In genomic region chr5:21574386-21575209, GRCm38 (mm10) we compare ENCODE assay signal across 17 mouse cellular contexts. TPM values are rescaled to one million over a fixed set of nuclear protein-coding genes. Genes with fewer than 3 reads are reported as not detected.
A peak's percentile ranks its signal among the peaks of the same experiment; 100 is the strongest.
DNase-seq lines count a peak whose midpoint lies in the region; ATAC-seq and TF ChIP-seq lines count a peak whose summit lies in the region.
"Had no signal": no experiment of that assay in that cellular context is flagged by ENCODE, and none has a peak within 500 bp of the region (broad histone marks: within the 10 kb centered on the region; RNA-seq: fewer than 3 reads in every experiment).

No protein-coding gene starts in this region.

- H3K4me1 ChIP-seq in liver, embryonic 11.5 days (replicated peaks; ENCODE audit: control insufficient read depth, insufficient read depth, low read length) = 0 out of 2 replicates have a peak, but pooled peaks cover 5% of the 10 kb centered on the region
- H3K4me1 ChIP-seq in limb, embryonic 10.5 days = peaks cover 16% of the 10 kb centered on the region
- H3K4me1 ChIP-seq in liver, postnatal 0 days (ENCODE audit: insufficient read depth) = no peaks in the 10 kb centered on the region
- H3K4me1 ChIP-seq: forebrain, embryonic 15.5 days; intestine, embryonic 15.5 days had no signal

- WGBS in liver, embryonic 11.5 days = 72% methylated on average over 21 of the region's 21 CpGs
- 85% methylated on average over 21 of the region's 21 CpGs for WGBS in limb, embryonic 10.5 days
- 64% methylated on average over 21 of the region's 21 CpGs for WGBS in liver, postnatal 0 days (ENCODE audit: insufficient replicate concordance)

- no peaks in the 10 kb centered on the region for H3K36me3 ChIP-seq in liver, embryonic 11.5 days (ENCODE audit: control insufficient read depth, insufficient read depth, low read length)
- peaks cover 4% of the 10 kb centered on the region; the same call in 1 of the 2 replicates for H3K36me3 ChIP-seq in limb, embryonic 10.5 days
- H3K36me3 ChIP-seq in liver, postnatal 0 days (replicated peaks; ENCODE audit: insufficient read depth, low read length) = no peaks in the 10 kb centered on the region
- H3K36me3 ChIP-seq: forebrain, embryonic 15.5 days; intestine, embryonic 15.5 days had no signal

- H3K4me2 ChIP-seq in liver, embryonic 11.5 days = peak overlapping the region; percentile 22; the same call in 1 of the 2 replicates
- H3K4me2 ChIP-seq in liver, postnatal 0 days (ENCODE audit: low read depth, low read length) = peak overlapping the region; percentile 23; the same call in 1 of the 2 replicates
- H3K4me2 ChIP-seq: forebrain, embryonic 15.5 days; intestine, embryonic 15.5 days had no signal

- H3K27ac ChIP-seq in liver, embryonic 11.5 days (ENCODE audit: low read depth, low read length) = peak overlapping the region; percentile 54; the same call in 1 of the 2 replicates
- H3K27ac ChIP-seq in limb, embryonic 10.5 days = peak overlapping the region; percentile 59
- 0 out of 2 replicates have a peak overlapping the region, but pooled peaks have one; percentile 52 for H3K27ac ChIP-seq in liver, postnatal 0 days (ENCODE audit: low read depth)
- H3K27ac ChIP-seq: intestine, embryonic 15.5 days had no signal

- H3K4me3 ChIP-seq in liver, embryonic 11.5 days (ENCODE audit: low read depth, low read length) = no peak overlapping the region
- H3K4me3 ChIP-seq in limb, embryonic 10.5 days = no peak overlapping the region
- no peak overlapping the region for H3K4me3 ChIP-seq in liver, postnatal 0 days (ENCODE audit: low read depth, low read length)
- H3K4me3 ChIP-seq: forebrain, embryonic 15.5 days; intestine, embryonic 15.5 days had no signal

- TF ChIP-seq EP300 in liver, postnatal 0 days (IDR thresholded peaks at IDR 0.05; ENCODE audit: low read depth) = peak; percentile 58; the same call in 1 of the 2 replicates

- no peaks in the 10 kb centered on the region for H3K9me3 ChIP-seq in liver, embryonic 11.5 days (ENCODE audit: control insufficient read depth, low read length)
- H3K9me3 ChIP-seq in limb, embryonic 10.5 days (replicated peaks) = no peaks in the 10 kb centered on the region
- no peaks in the 10 kb centered on the region for H3K9me3 ChIP-seq in liver, postnatal 0 days (ENCODE audit: low read length)
- H3K9me3 ChIP-seq: forebrain, embryonic 15.5 days; intestine, embryonic 15.5 days had no signal

- intact Hi-C loops in heart, postnatal 25 days (cut with DNase I) = no loop called here

- no peak overlapping the region for H3K9ac ChIP-seq in liver, embryonic 11.5 days (ENCODE audit: low read depth, low read length)
- H3K9ac ChIP-seq in liver, postnatal 0 days (replicated peaks) = no peak overlapping the region
- H3K9ac ChIP-seq: forebrain, embryonic 15.5 days; intestine, embryonic 15.5 days had no signal

- DNase-seq in heart, adult 11 months = peak; percentile 52
- DNase-seq in heart, postnatal 25 days (ENCODE audit: low spot score) = no peak
- no peak for DNase-seq in liver, embryonic 11.5 days (ENCODE audit: low spot score)
- DNase-seq in liver = no peak
- no peak for DNase-seq in limb, embryonic 10.5 days (ENCODE audit: low spot score)
- no peak for DNase-seq in liver, postnatal 0 days
- no peak for DNase-seq in embryo, embryonic 10 days (ENCODE audit: low spot score)
- DNase-seq: cerebellum, adult 8-10 months; lung, adult 2 months; lung, postnatal 4 days; right cerebral cortex, postnatal 14 days; thymus, adult 18-20 months had no signal

- H3K27me3 ChIP-seq in liver, embryonic 11.5 days (replicated peaks; ENCODE audit: control insufficient read depth, insufficient read depth, low read length) = no peaks in the 10 kb centered on the region
- H3K27me3 ChIP-seq in limb, embryonic 10.5 days (ENCODE audit: low read depth, poor library complexity, severe bottlenecking) = no peaks in the 10 kb centered on the region
- no peaks in the 10 kb centered on the region for H3K27me3 ChIP-seq in liver, postnatal 0 days (ENCODE audit: insufficient read depth, low read length)
- H3K27me3 ChIP-seq: forebrain, embryonic 15.5 days; intestine, embryonic 15.5 days had no signal

- TF ChIP-seq CTCF in liver, postnatal 0 days (IDR thresholded peaks at IDR 0.05; ENCODE audit: low read depth) = no peak

- peak; percentile 90 for ATAC-seq in liver, embryonic 11.5 days (replicated peaks; ENCODE audit: low FRiP score)
- ATAC-seq in liver, postnatal 0 days = peak; percentile 89
- no peak for ATAC-seq in megakaryocyte, adult 5-6 weeks (ENCODE audit: poor library complexity, severe bottlenecking)
- ATAC-seq: forebrain, embryonic 15.5 days; intestine, embryonic 15.5 days; midbrain, embryonic 16.5 days had no signal

RNA-seq across cellular contexts. Expression of gene Lrrc17, which starts 31.2 kb away (rescaled TPM):
- total RNA-seq in heart, postnatal 25 days (2021) = 1 to 10 TPM; 2.4 to 4.2 TPM
- 3.6 and 5.9 TPM in 2 replicates for polyA plus RNA-seq in liver, embryonic 11.5 days (2014; fragmentation: Nextera tagmentation; extraction: Ambion mirVana)
- polyA plus RNA-seq in limb, embryonic 10.5 days (2016; fragmentation: Nextera tagmentation; extraction: Ambion mirVana) = 8.7 and 19.3 TPM in 2 replicates
- polyA plus RNA-seq in liver, postnatal 0 days (2015; fragmentation: Nextera tagmentation; extraction: Ambion mirVana) = 0.81 and 0.99 TPM in 2 replicates
- total RNA-seq in megakaryocyte, adult 5-6 weeks (2015) = not detected in 2 replicates
- total RNA-seq in megakaryocyte, adult 5-6 weeks (2017) = not detected in 2 replicates
- polyA plus RNA-seq: cortical plate, adult 2 months had no signal
